Mouse (Mus musculus) kidney, adult 18-20 months (tissue): Measurements from ENCODE around the gene Atp5mpl.
"Not testable (repeated sequence)": the region's sequence is repeated elsewhere in the genome, so short reads cannot be mapped to it uniquely, and the experiment has no call there.

Experiments
- DNase-seq: peaks from one replicate; pipeline ENCODE4 v3.0.0; 2021

Gene Atp5mpl

GRCm38 (mm10) chr12:111945765-111946655, 20.8 kb downstream of the Atp5mpl start:
- DNase-seq = not testable (repeated sequence)

- DNase-seq = peak; percentile 32
These were observed 21.7 kb downstream of the Atp5mpl start for GRCm38 (mm10) chr12:111945115-111945514.

- DNase-seq = not testable (repeated sequence)
These were observed 22.5 kb downstream of the Atp5mpl start for GRCm38 (mm10) chr12:111944065-111944987.

- DNase-seq = no peak
These were observed 23.2 kb downstream of the Atp5mpl start for GRCm38 (mm10) chr12:111943421-111944064.

- no peak for DNase-seq
These were observed 28.1 kb downstream of the Atp5mpl start for GRCm38 (mm10) chr12:111938623-111939177.

- DNase-seq = peak; percentile 92
These were observed 29.8 kb downstream of the Atp5mpl start for GRCm38 (mm10) chr12:111936706-111937550.

GRCm38 (mm10) chr12:111933971-111934370, 32.8 kb downstream of the Atp5mpl start:
- no peak for DNase-seq

- peak; percentile 73 for DNase-seq
These were observed 33.6 kb downstream of the Atp5mpl start for GRCm38 (mm10) chr12:111933032-111933704.

GRCm38 (mm10) chr12:111932513-111932912, 34.3 kb downstream of the Atp5mpl start:
- DNase-seq = no peak

- no peak for DNase-seq
These were observed 35.3 kb downstream of the Atp5mpl start for GRCm38 (mm10) chr12:111931411-111932025.

GRCm38 (mm10) chr12:111928411-111928966, 38.3 kb downstream of the Atp5mpl start:
- no peak for DNase-seq

GRCm38 (mm10) chr12:111927338-111927737, 39.4 kb downstream of the Atp5mpl start:
- DNase-seq = no peak

GRCm38 (mm10) chr12:111923117-111923516, 43.7 kb downstream of the Atp5mpl start:
- no peak for DNase-seq

- no peak for DNase-seq
These were observed 46.7 kb downstream of the Atp5mpl start for GRCm38 (mm10) chr12:111920046-111920445.

GRCm38 (mm10) chr12:111916514-111917217, 50.1 kb downstream of the Atp5mpl start:
- no peak for DNase-seq

GRCm38 (mm10) chr12:111915781-111916180, 51.0 kb downstream of the Atp5mpl start:
- DNase-seq = no peak

GRCm38 (mm10) chr12:111914031-111914430, 52.7 kb downstream of the Atp5mpl start:
- no peak for DNase-seq

GRCm38 (mm10) chr12:111912802-111913201, 54.0 kb downstream of the Atp5mpl start:
- no peak for DNase-seq

GRCm38 (mm10) chr12:111911796-111912195, 55.0 kb downstream of the Atp5mpl start:
- DNase-seq = no peak
